19 mouse cellular contexts compared by ENCODE assay signal in the genomic region with DNA sequence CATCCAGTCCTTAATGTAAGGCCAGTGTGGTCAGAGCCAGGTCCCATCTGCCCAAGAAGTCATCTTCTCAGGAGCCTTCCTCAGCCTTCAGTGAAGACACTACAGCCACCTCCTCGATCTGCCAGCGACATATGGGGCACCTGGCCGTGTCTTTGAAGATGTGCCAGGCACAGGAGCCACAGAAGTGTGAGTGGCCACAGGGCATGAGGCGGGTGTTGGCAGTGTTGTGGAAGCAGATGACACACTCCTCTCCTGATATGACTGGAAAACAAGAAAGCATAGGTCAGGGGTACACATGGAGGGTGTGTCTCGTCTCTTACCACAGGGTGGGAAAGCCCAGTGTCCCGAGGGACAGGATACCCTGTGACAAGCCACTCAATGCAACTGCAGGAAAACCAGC. TPM values are rescaled to one million over a fixed set of nuclear protein-coding genes. Genes with fewer than 3 reads are reported as not detected.
DNase-seq lines count a peak whose midpoint lies in the region; TF ChIP-seq lines count a peak whose summit lies in the region.
"Had no signal": no experiment of that assay in that cellular context is flagged by ENCODE, and none has a peak within 500 bp of the region (broad histone marks: within the 10 kb centered on the region; RNA-seq: fewer than 3 reads in every experiment).

No protein-coding gene starts in this region.

- peaks cover 8% of the 10 kb centered on the region for H3K4me1 ChIP-seq in bone marrow, adult 2 months (ENCODE audit: control insufficient read depth, insufficient read depth, low read length)
- H3K4me1 ChIP-seq: forebrain, embryonic 12.5 days had no signal

- no peak for TF ChIP-seq POLR2A in bone marrow, adult 2 months (IDR thresholded peaks at IDR 0.05; ENCODE audit: borderline replicate concordance, control insufficient read depth, low read depth, low read length)

- peak; percentile 57 for DNase-seq in left cerebral cortex, postnatal 4 days
- no peak for DNase-seq in left cerebral cortex, postnatal 10 days (ENCODE audit: extremely low spot score in 1 of 2, low spot score in 2 of 2)
- DNase-seq in cerebellum, adult 8-10 months: peak; percentile 88
- DNase-seq in cerebellum, postnatal 36 days: peak; percentile 87 to 88
- DNase-seq in urinary bladder, postnatal 25 days (ENCODE audit: low spot score): no peak
- no peak for DNase-seq in neural tube, embryonic 10.5 days (ENCODE audit: extremely low spot score, low spot score)
- DNase-seq in adipocyte (ENCODE audit: low spot score): no peak
- DNase-seq: adrenal gland, adult 8-10 months; embryo, embryonic 11 days; gastrocnemius, adult 2 months; kidney, adult 11 months; lung, postnatal 4 days; right cerebral cortex, postnatal 14 days; spleen, adult 18-20 months had no signal

- intact Hi-C loops in left cerebral cortex, postnatal 4 days (cut with DNase I): no loop called here
- intact Hi-C loops in left cerebral cortex, postnatal 10 days (cut with DNase I): no loop called here

- TF ChIP-seq CTCF in bone marrow, adult 2 months (IDR thresholded peaks at IDR 0.05; ENCODE audit: control insufficient read depth, insufficient read depth, low read length): no peak

- peak overlapping the region; percentile 36; the same call in 1 of the 2 replicates for H3K27ac ChIP-seq in bone marrow, adult 2 months (ENCODE audit: control insufficient read depth, insufficient read depth, low read depth, low read length, poor library complexity)
- H3K27ac ChIP-seq: embryonic facial prominence, embryonic 13.5 days; forebrain, embryonic 12.5 days; gastrocnemius, adult 2 months; kidney, postnatal 0 days had no signal

- H3K4me3 ChIP-seq in bone marrow, adult 2 months (replicated peaks; ENCODE audit: control insufficient read depth, low read depth, low read length): no peak overlapping the region
- H3K4me3 ChIP-seq: embryonic facial prominence, embryonic 13.5 days; erythroblast, embryonic 14.5 days; forebrain, embryonic 12.5 days; gastrocnemius, adult 2 months had no signal

- WGBS in bone marrow, adult 2 months: 60% methylated on average over 6 of the region's 6 CpGs

RNA-seq across cellular contexts. Expression of gene Neurl3, which starts 8.2 kb away (rescaled TPM):
- under 1 TPM; 0.34 to 0.56 TPM for total RNA-seq in left cerebral cortex, postnatal 4 days (2021)
- under 1 TPM; 0.54 to 0.69 TPM for total RNA-seq in left cerebral cortex, postnatal 10 days (2021)
- polyA plus RNA-seq in bone marrow, adult 2 months (2011; ENCODE audit: insufficient read depth, insufficient read length, low replicate concordance, missing spikeins): 33.7 and 62.7 TPM in 2 replicates

RNA-seq across cellular contexts. Expression of gene Uggt1, which starts 21.8 kb away (rescaled TPM):
- 10 to 100 TPM; 54.7 to 56.0 TPM for total RNA-seq in left cerebral cortex, postnatal 4 days (2021)
- 10 to 100 TPM; 41.2 to 43.8 TPM for total RNA-seq in left cerebral cortex, postnatal 10 days (2021)
- polyA plus RNA-seq in bone marrow, adult 2 months (2011; ENCODE audit: insufficient read depth, insufficient read length, low replicate concordance, missing spikeins): 14.8 and 33.9 TPM in 2 replicates

RNA-seq across cellular contexts. Expression of gene Arid5a, which starts 41.2 kb away (rescaled TPM):
- total RNA-seq in left cerebral cortex, postnatal 4 days (2021): 1 to 10 TPM; 7.6 to 7.7 TPM
- total RNA-seq in left cerebral cortex, postnatal 10 days (2021): 10 to 100 TPM in 1 of 2 experiments, 1 to 10 TPM in 1; 9.8 to 10.5 TPM
- polyA plus RNA-seq in bone marrow, adult 2 months (2011; ENCODE audit: insufficient read depth, insufficient read length, low replicate concordance, missing spikeins): 14.3 and 36.7 TPM in 2 replicates

Comparison
In these comparisons a context has a peak if more than half of its experiments do, and no peak if none do; other contexts are left out.
1. DNase-seq: peak in left cerebral cortex, postnatal 4 days (single experiment), cerebellum, adult 8-10 months (single experiment) and cerebellum, postnatal 36 days (2 of 2); none in left cerebral cortex, postnatal 10 days (0 of 2), urinary bladder, postnatal 25 days (single experiment), neural tube, embryonic 10.5 days (single experiment) and adipocyte (single experiment).